23 mouse cellular contexts compared by ENCODE assay signal in genomic region chr8:57765192-57765591, GRCm38 (mm10).
"Had no signal": no experiment of that assay in that cellular context is flagged by ENCODE, and none has a peak within 500 bp of the region (broad histone marks: within the 10 kb centered on the region; RNA-seq: fewer than 3 reads in every experiment).

No protein-coding gene starts in this region.

- H3K36me3 ChIP-seq: kidney, embryonic 15.5 days; limb, embryonic 12.5 days; liver, embryonic 12.5 days; liver, embryonic 15.5 days; lung, embryonic 15.5 days; midbrain, embryonic 10.5 days; neural tube, embryonic 13.5 days had no signal

- H3K4me3 ChIP-seq: kidney, embryonic 15.5 days; limb, embryonic 12.5 days; liver, embryonic 12.5 days; liver, embryonic 15.5 days; lung, embryonic 15.5 days; megakaryocyte, embryonic 14.5 days; midbrain, embryonic 10.5 days; neural tube, embryonic 13.5 days had no signal

- ATAC-seq: liver, embryonic 12.5 days had no signal

- H3K4me1 ChIP-seq: liver, embryonic 12.5 days; liver, embryonic 15.5 days; lung, embryonic 15.5 days; megakaryocyte, embryonic 14.5 days had no signal

- H3K27ac ChIP-seq: kidney, embryonic 15.5 days; limb, embryonic 12.5 days; liver, embryonic 12.5 days; liver, embryonic 15.5 days; lung, embryonic 15.5 days; midbrain, embryonic 10.5 days; neural tube, embryonic 13.5 days; stomach, postnatal 0 days had no signal

- H3K9me3 ChIP-seq: kidney, embryonic 15.5 days; limb, embryonic 12.5 days; liver, embryonic 12.5 days; liver, embryonic 15.5 days; lung, embryonic 15.5 days; megakaryocyte, embryonic 14.5 days; midbrain, embryonic 10.5 days; neural tube, embryonic 13.5 days had no signal

- H3K27me3 ChIP-seq: kidney, embryonic 15.5 days; liver, embryonic 12.5 days; liver, embryonic 15.5 days; lung, embryonic 15.5 days; neural tube, embryonic 13.5 days had no signal

- H3K4me2 ChIP-seq: liver, embryonic 12.5 days; liver, embryonic 15.5 days; lung, embryonic 15.5 days had no signal

- DNase-seq: kidney, adult 11 months; kidney, adult 8-10 months; kidney, postnatal 10 days; kidney, postnatal 36 days; liver; lung, adult 18-20 months; lung, postnatal 10 days; lung, postnatal 36 days; right cerebral cortex, adult 18-20 months; right cerebral cortex, postnatal 14 days; right cerebral cortex, postnatal 4 days; thymus, adult 2 months; thymus, postnatal 14 days; thymus, postnatal 4 days had no signal

- H3K9ac ChIP-seq: kidney, embryonic 15.5 days; limb, embryonic 12.5 days; liver, embryonic 12.5 days; liver, embryonic 15.5 days; lung, embryonic 15.5 days; neural tube, embryonic 13.5 days had no signal
